Mouse (Mus musculus): ENCODE measurements around the gene Slx1b. TPM values are rescaled to one million over a fixed set of nuclear protein-coding genes. Genes with fewer than 3 reads are reported as not detected.

The Slx1b gene
- total RNA-seq, 1 experiment: 22.3 TPM

- H3K4me1 ChIP-seq (ENCODE audit: control insufficient read depth in 2 of 2, insufficient read depth in 2 of 2, low read length in 2 of 2, poor library complexity in 1 of 2): 0 out of 4 replicates have a peak, but pooled peaks cover 0 to 2% of the 10 kb centered on the region in 2 experiments
- no peak overlapping the region for H3K4me3 ChIP-seq (ENCODE audit: insufficient read depth in 1 of 2, low read depth in 1 of 2, low read length in 2 of 2, poor library complexity in 1 of 2, severe bottlenecking in 1 of 2)
- in situ Hi-C loops (cut with MboI; ENCODE audit: low sequenced_read_pairs in 2 of 2, unreplicated experiment in 2 of 2): no loop called here
- H3K9me3 ChIP-seq (ENCODE audit: control insufficient read depth, insufficient read depth, low read depth, low read length): no peaks in the 10 kb centered on the region
- no peak for TF ChIP-seq HCFC1 (IDR thresholded peaks at IDR 0.05; ENCODE audit: borderline replicate concordance, insufficient read depth, low read length)
- no peak for TF ChIP-seq MAFK (IDR thresholded peaks at IDR 0.05; ENCODE audit: insufficient read depth, low read depth, low read length)
- no peak for TF ChIP-seq ZNF384 (IDR thresholded peaks at IDR 0.05; ENCODE audit: low read depth, low read length)
- no peak for TF ChIP-seq CHD2 (IDR thresholded peaks at IDR 0.05; ENCODE audit: low read depth, low read length)
- TF ChIP-seq ZC3H11A (IDR thresholded peaks at IDR 0.05; ENCODE audit: borderline replicate concordance, low read depth, low read length): no peak
- H3K9ac ChIP-seq (ENCODE audit: insufficient read depth, low read depth, low read length, poor library complexity, severe bottlenecking): no peak overlapping the region
- no peak overlapping the region for H3K27ac ChIP-seq (ENCODE audit: insufficient read depth, low read depth, low read length, poor library complexity, severe bottlenecking)
- no peak for DNase-seq (ENCODE audit: low read depth, low spot score)
- H3K36me3 ChIP-seq (ENCODE audit: control insufficient read depth, insufficient read depth, low read length, poor library complexity, severe bottlenecking): no peaks in the 10 kb centered on the region
Observed at GRCm38 (mm10) chr7:126678545-126679341, 16.8 kb downstream of the Slx1b start.

GRCm38 (mm10) chr7:126676631-126677220 is 18.9 kb downstream of the Slx1b start:
- no peak overlapping the region for H3K4me3 ChIP-seq (ENCODE audit: insufficient read depth in 1 of 2, low read depth in 1 of 2, low read length in 2 of 2, poor library complexity in 1 of 2, severe bottlenecking in 1 of 2)
- H3K4me1 ChIP-seq (ENCODE audit: control insufficient read depth in 2 of 2, insufficient read depth in 2 of 2, low read length in 2 of 2, poor library complexity in 1 of 2): 0 out of 4 replicates have a peak, but pooled peaks cover 0 to 2% of the 10 kb centered on the region in 2 experiments
- no peak overlapping the region for H3K9ac ChIP-seq (ENCODE audit: insufficient read depth, low read depth, low read length, poor library complexity, severe bottlenecking)
- TF ChIP-seq MAFK (IDR thresholded peaks at IDR 0.05; ENCODE audit: insufficient read depth, low read depth, low read length) (no peak), ZNF384 (IDR thresholded peaks at IDR 0.05; ENCODE audit: low read depth, low read length) (no peak)
- no peak for DNase-seq (ENCODE audit: low read depth, low spot score)
- no peaks in the 10 kb centered on the region for H3K9me3 ChIP-seq (ENCODE audit: control insufficient read depth, insufficient read depth, low read depth, low read length)
- H3K27ac ChIP-seq (ENCODE audit: insufficient read depth, low read depth, low read length, poor library complexity, severe bottlenecking): no peak overlapping the region
- in situ Hi-C loops (cut with MboI; ENCODE audit: low sequenced_read_pairs in 2 of 2, unreplicated experiment in 2 of 2): no loop called here
- H3K36me3 ChIP-seq (ENCODE audit: control insufficient read depth, insufficient read depth, low read length, poor library complexity, severe bottlenecking): peaks cover 7% of the 10 kb centered on the region

GRCm38 (mm10) chr7:126676207-126676606 is 19.4 kb downstream of the Slx1b start, which contains the start of gene Sult1a1:
TSS of gene Sult1a1 (minus strand) at chr7:126676432.
- Histone ChIP-seq H3K36me3 (ENCODE audit: control insufficient read depth, insufficient read depth, low read length, poor library complexity, severe bottlenecking) (peaks cover 12% of the 10 kb centered on the region), H3K9me3 (ENCODE audit: control insufficient read depth, insufficient read depth, low read depth, low read length) (no peaks in the 10 kb centered on the region), H3K27ac (ENCODE audit: insufficient read depth, low read depth, low read length, poor library complexity, severe bottlenecking) (no peak within 1 kb of the TSS), H3K4me3 (ENCODE audit: insufficient read depth in 1 of 2, low read depth in 1 of 2, low read length in 2 of 2, poor library complexity in 1 of 2, severe bottlenecking in 1 of 2) (no peak within 1 kb of the TSS), H3K9ac (ENCODE audit: insufficient read depth, low read depth, low read length, poor library complexity, severe bottlenecking) (no peak within 1 kb of the TSS), H3K4me1 (ENCODE audit: control insufficient read depth in 2 of 2, insufficient read depth in 2 of 2, low read length in 2 of 2, poor library complexity in 1 of 2) (0 out of 4 replicates have a peak, but pooled peaks cover 0 to 5% of the 10 kb centered on the region in 2 experiments)
- in situ Hi-C loops (cut with MboI; ENCODE audit: low sequenced_read_pairs in 2 of 2, unreplicated experiment in 2 of 2): no loop called here
- DNase-seq (ENCODE audit: low read depth, low spot score): no peak
- TF ChIP-seq CHD2 (IDR thresholded peaks at IDR 0.05; ENCODE audit: low read depth, low read length) (no peak), ZC3H11A (IDR thresholded peaks at IDR 0.05; ENCODE audit: borderline replicate concordance, low read depth, low read length) (no peak), MAFK (IDR thresholded peaks at IDR 0.05; ENCODE audit: insufficient read depth, low read depth, low read length) (no peak), ZNF384 (IDR thresholded peaks at IDR 0.05; ENCODE audit: low read depth, low read length) (no peak), HCFC1 (IDR thresholded peaks at IDR 0.05; ENCODE audit: borderline replicate concordance, insufficient read depth, low read length) (no peak)

- in situ Hi-C loops (cut with MboI; ENCODE audit: low sequenced_read_pairs in 2 of 2, unreplicated experiment in 2 of 2): no loop called here
- no peak overlapping the region for H3K4me3 ChIP-seq (ENCODE audit: insufficient read depth in 1 of 2, low read depth in 1 of 2, low read length in 2 of 2, poor library complexity in 1 of 2, severe bottlenecking in 1 of 2)
- H3K4me1 ChIP-seq (ENCODE audit: control insufficient read depth in 2 of 2, insufficient read depth in 2 of 2, low read length in 2 of 2, poor library complexity in 1 of 2): 0 out of 4 replicates have a peak, but pooled peaks cover 0 to 5% of the 10 kb centered on the region in 2 experiments
- no peak for DNase-seq (ENCODE audit: low read depth, low spot score)
- H3K9ac ChIP-seq (ENCODE audit: insufficient read depth, low read depth, low read length, poor library complexity, severe bottlenecking): no peak overlapping the region
- no peaks in the 10 kb centered on the region for H3K9me3 ChIP-seq (ENCODE audit: control insufficient read depth, insufficient read depth, low read depth, low read length)
- no peak overlapping the region for H3K27ac ChIP-seq (ENCODE audit: insufficient read depth, low read depth, low read length, poor library complexity, severe bottlenecking)
- peaks cover 14% of the 10 kb centered on the region for H3K36me3 ChIP-seq (ENCODE audit: control insufficient read depth, insufficient read depth, low read length, poor library complexity, severe bottlenecking)
- TF ChIP-seq ZC3H11A (IDR thresholded peaks at IDR 0.05; ENCODE audit: borderline replicate concordance, low read depth, low read length): no peak
- no peak for TF ChIP-seq HCFC1 (IDR thresholded peaks at IDR 0.05; ENCODE audit: borderline replicate concordance, insufficient read depth, low read length)
- TF ChIP-seq MAFK (IDR thresholded peaks at IDR 0.05; ENCODE audit: insufficient read depth, low read depth, low read length): no peak
- no peak for TF ChIP-seq CHD2 (IDR thresholded peaks at IDR 0.05; ENCODE audit: low read depth, low read length)
- no peak for TF ChIP-seq ZNF384 (IDR thresholded peaks at IDR 0.05; ENCODE audit: low read depth, low read length)
Observed at GRCm38 (mm10) chr7:126675104-126675503, 20.5 kb downstream of the Slx1b start.

Measured in ES-E14 (cell line).